Mouse (Mus musculus) mature B cell (primary cell): ENCODE measurements around the gene Olfr976.
"Not testable (repeated sequence)": the region's sequence is repeated elsewhere in the genome, so short reads cannot be mapped to it uniquely, and the experiment has no call there.

Source experiments
- in situ Hi-C: fragments of 300-500 bp; cut with MboI; formaldehyde crosslinking; loops from 2 replicates; pipeline ENCODE4 v1.14.3; 2019

The Olfr976 gene

GRCm38 (mm10) chr9:39961033-39961432 is at the start of gene Olfr976:
Gene Olfr976 (minus strand): TSS chr9:39961133.
- in situ Hi-C loops = not testable (repeated sequence)

GRCm38 (mm10) chr9:40009482-40009881 is 48.5 kb upstream of the Olfr976 start, which contains the start of gene Olfr980:
Gene Olfr980 (minus strand): TSS chr9:40009582.
- in situ Hi-C loops = no loop called here

GRCm38 (mm10) chr9:40003365-40003764 is 42.4 kb upstream of the Olfr976 start, which contains the start of gene Olfr979:
Gene Olfr979 (minus strand): TSS chr9:40003465.
- in situ Hi-C loops = no loop called here

DNA sequence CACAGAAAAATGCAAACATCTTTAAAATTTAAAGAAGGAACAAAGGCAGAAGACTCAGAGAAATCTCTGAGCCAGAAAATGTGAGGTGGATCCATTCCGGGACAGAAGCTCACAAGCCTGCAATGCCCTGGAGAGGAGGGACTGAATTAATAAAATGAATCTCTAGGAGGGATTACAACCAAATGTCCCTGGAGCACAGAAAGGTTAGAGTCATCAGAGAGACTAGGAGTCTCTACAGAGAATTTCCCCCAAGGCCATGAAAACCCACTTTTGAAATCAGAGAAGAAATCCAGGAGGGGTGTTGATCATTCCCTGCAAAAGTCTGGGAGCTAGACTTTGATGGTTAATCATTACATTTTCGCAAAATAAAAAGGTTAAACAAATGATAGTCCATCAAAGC is 30.9 kb upstream of the Olfr976 start, which contains the start of gene Olfr978:
Gene Olfr978 (plus strand): TSS at position 301 of the 400 bp plus-strand sequence.
- in situ Hi-C loops = no loop called here

GRCm38 (mm10) chr9:39976581-39977145 is 15.7 kb upstream of the Olfr976 start:
- in situ Hi-C loops = not testable (repeated sequence)

GRCm38 (mm10) chr9:39951946-39952345 is 9.0 kb downstream of the Olfr976 start, which contains the start of gene Olfr975:
Gene Olfr975 (minus strand): TSS chr9:39952046.
- in situ Hi-C loops = no loop called here

DNA sequence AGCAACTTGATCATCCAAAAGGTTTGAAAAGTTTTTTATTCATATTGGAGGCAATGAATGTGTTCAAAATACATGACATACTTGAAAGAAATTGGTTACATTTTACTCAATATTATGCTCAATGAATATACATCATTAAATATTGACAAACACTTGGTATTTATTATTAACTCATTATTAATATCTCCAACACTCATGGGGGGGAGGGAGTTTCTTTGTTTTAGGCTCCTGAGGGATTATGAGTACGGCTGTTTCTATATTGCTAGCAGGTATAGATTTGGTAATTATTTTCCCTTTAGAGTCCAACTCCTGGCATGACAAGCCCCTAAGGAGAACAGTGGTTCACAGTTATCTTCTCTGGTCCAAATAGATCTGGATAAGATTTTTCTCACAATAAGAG is 23.7 kb downstream of the Olfr976 start, which contains the start of gene Olfr974:
Gene Olfr974 (plus strand): TSS at position 301 of the 400 bp plus-strand sequence.
- in situ Hi-C loops = no loop called here

DNA sequence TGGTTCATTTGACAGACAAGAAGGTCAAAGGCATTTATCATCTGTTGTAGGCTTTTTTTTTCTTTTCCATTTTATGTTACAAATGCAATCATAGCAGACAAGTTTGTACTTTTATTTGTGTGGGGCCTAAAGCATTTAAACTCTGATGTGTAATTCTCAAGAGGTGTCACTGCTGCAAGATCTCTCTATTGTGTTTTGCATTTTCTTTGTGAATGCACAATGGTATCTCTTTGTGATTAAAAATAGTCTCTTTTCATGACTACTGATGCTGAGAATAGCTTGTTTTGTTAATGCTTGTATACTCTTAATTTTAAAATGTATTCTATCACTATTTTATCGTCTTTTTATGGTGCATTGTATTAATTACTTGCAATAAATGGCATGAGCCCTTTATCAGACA is 32.1 kb downstream of the Olfr976 start:
- in situ Hi-C loops = not testable (repeated sequence)

DNA sequence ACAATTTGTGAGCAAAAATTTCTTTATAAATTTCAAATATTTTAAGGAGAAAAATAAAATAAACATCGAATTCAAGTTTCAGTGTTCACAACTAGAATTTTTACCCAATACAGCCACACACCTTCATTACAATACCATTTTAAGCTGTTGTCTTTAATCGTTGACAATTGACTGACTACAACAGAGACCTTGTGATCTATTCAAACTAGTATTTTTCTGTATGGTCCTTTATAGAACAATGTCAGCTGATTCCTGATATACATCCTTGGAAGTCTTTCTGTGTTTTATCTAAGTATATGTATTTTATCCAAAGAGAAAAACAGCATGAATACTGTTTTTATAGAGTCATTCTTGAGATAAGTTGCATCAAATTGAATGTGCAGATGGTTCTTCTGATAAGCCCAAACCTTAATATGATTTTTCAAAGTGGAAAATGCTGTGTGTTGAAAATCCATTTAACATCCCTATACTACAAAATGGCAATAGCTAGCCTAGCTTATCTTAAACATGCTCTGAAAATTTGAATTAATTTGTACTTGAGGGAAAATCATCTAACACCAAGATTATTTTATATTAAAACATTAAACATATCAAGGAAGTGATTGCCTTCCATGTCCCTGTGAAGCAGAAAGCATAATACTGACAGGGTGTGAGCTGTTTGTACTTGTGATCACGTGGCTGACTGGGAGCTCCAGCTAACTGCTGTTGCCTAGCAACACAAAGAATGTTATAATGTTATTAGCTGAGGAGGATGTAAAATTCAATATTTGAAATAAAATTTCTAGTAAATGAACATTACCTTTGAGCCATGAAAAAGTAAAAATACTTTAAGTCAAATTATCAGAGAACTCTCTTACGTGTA is 32.7 kb downstream of the Olfr976 start:
- in situ Hi-C loops = not testable (repeated sequence)

GRCm38 (mm10) chr9:39909939-39910338 is 51.0 kb downstream of the Olfr976 start:
- in situ Hi-C loops = no loop called here

- in situ Hi-C loops = no loop called here
These were observed 53.9 kb downstream of the Olfr976 start, which contains the start of gene Olfr229 for GRCm38 (mm10) chr9:39907036-39907435. Gene Olfr229 (plus strand): TSS chr9:39907336.

GRCm38 (mm10) chr9:39905106-39905505 is 55.8 kb downstream of the Olfr976 start:
- in situ Hi-C loops = no loop called here
